Mouse (Mus musculus): ENCODE data around the gene Srcin1.

- no peak for TF ChIP-seq TAL1 (conservative IDR thresholded peaks at IDR 0.05; ENCODE audit: low read depth, low read length)
- TF ChIP-seq GATA1 (IDR thresholded peaks at IDR 0.05; ENCODE audit: borderline replicate concordance, low read length), result no peak
- no peak for TF ChIP-seq POLR2AphosphoS5 (IDR thresholded peaks at IDR 0.05; ENCODE audit: insufficient replicate concordance, low read depth, low read length)
- TF ChIP-seq CTCF (IDR thresholded peaks at IDR 0.05; ENCODE audit: low read depth, low read length), result no peak
Measured at GRCm38 (mm10) chr11:97524306-97524705, 51.7 kb downstream of the Srcin1 start.
